Comparison of ENCODE assay signal across 33 mouse cellular contexts in genomic region chr11:103215355-103215754, GRCm38 (mm10). TPM values are rescaled to one million over a fixed set of nuclear protein-coding genes. Genes with fewer than 3 reads are reported as not detected.
DNase-seq lines count a peak whose midpoint lies in the region; ATAC-seq lines count a peak whose summit lies in the region.
"Had no signal": no experiment of that assay in that cellular context is flagged by ENCODE, and none has a peak within 500 bp of the region (broad histone marks: within the 10 kb centered on the region; RNA-seq: fewer than 3 reads in every experiment).

No protein-coding gene starts in this region.

- no peaks in the 10 kb centered on the region for H3K9me3 ChIP-seq in liver, embryonic 11.5 days (ENCODE audit: control insufficient read depth, low read length)
- H3K9me3 ChIP-seq in liver, embryonic 15.5 days (replicated peaks) = no peaks in the 10 kb centered on the region
- H3K9me3 ChIP-seq: embryonic facial prominence, embryonic 13.5 days; kidney, embryonic 15.5 days; limb, embryonic 15.5 days had no signal

- no peak overlapping the region for H3K27ac ChIP-seq in liver, embryonic 11.5 days (ENCODE audit: low read depth, low read length)
- no peak overlapping the region for H3K27ac ChIP-seq in liver, embryonic 15.5 days (replicated peaks)
- H3K27ac ChIP-seq: embryonic facial prominence, embryonic 13.5 days; heart, embryonic 13.5 days; hindbrain, postnatal 0 days; kidney, embryonic 15.5 days; left cerebral cortex, adult 2 months; limb, embryonic 15.5 days; macrophage had no signal

- H3K4me1 ChIP-seq in liver, embryonic 11.5 days (replicated peaks; ENCODE audit: control insufficient read depth, insufficient read depth, low read length) = no peaks in the 10 kb centered on the region; the same call in 1 of the 2 replicates
- peaks cover 19% of the 10 kb centered on the region for H3K4me1 ChIP-seq in liver, embryonic 15.5 days (replicated peaks)

- H3K9ac ChIP-seq in liver, embryonic 11.5 days (ENCODE audit: low read depth, low read length) = no peak overlapping the region
- no peak overlapping the region for H3K9ac ChIP-seq in liver, embryonic 15.5 days
- H3K9ac ChIP-seq: embryonic facial prominence, embryonic 13.5 days; heart, embryonic 13.5 days; kidney, embryonic 15.5 days; limb, embryonic 15.5 days had no signal

- no peak overlapping the region for H3K4me2 ChIP-seq in liver, embryonic 11.5 days
- H3K4me2 ChIP-seq in liver, embryonic 15.5 days = no peak overlapping the region
- H3K4me2 ChIP-seq: embryonic facial prominence, embryonic 13.5 days; heart, embryonic 13.5 days; kidney, embryonic 15.5 days; limb, embryonic 15.5 days; midbrain, embryonic 11.5 days had no signal

- DNase-seq in liver, embryonic 11.5 days (ENCODE audit: low spot score) = no peak
- no peak for DNase-seq in liver
- peak; percentile 25 for DNase-seq in c-Kit-positive CD71-positive TER-119-positive erythroid progenitor cells, embryonic 14.5 days (ENCODE audit: low spot score)
- DNase-seq in urinary bladder, adult 2 months (ENCODE audit: low spot score) = no peak
- DNase-seq in left cerebral cortex, adult 9 months (ENCODE audit: low spot score in 2 of 2) = no peak
- DNase-seq: adrenal gland, postnatal 25 days; cerebellum, adult 2 months; cerebellum, postnatal 25 days; embryo, embryonic 11 days; gastrocnemius, postnatal 10 days; heart, postnatal 14 days; kidney, adult 11 months; kidney, postnatal 36 days; layer of hippocampus, adult 9-11 months; left cerebral cortex, postnatal 4 days; right cerebral cortex, adult 18-20 months; right cerebral cortex, postnatal 4 days; thymus, postnatal 4 days had no signal

- 52% methylated on average over 1 of the region's 1 CpGs for WGBS in liver, embryonic 11.5 days
- 23% methylated on average over 1 of the region's 1 CpGs for WGBS in liver, embryonic 15.5 days (ENCODE audit: insufficient replicate concordance)

- ATAC-seq in liver, embryonic 11.5 days (replicated peaks; ENCODE audit: low FRiP score) = peak; percentile 58; the same call in 1 of the 2 replicates
- ATAC-seq in liver, embryonic 15.5 days (ENCODE audit: insufficient read depth) = peak; percentile 56
- ATAC-seq in cerebellum, adult (ENCODE audit: insufficient number of reproducible peaks, low FRiP score, low TSS enrichment) = no peak
- ATAC-seq: forebrain, embryonic 14.5 days; hindbrain, postnatal 0 days; lung, postnatal 0 days had no signal

- no peaks in the 10 kb centered on the region for H3K36me3 ChIP-seq in liver, embryonic 11.5 days (ENCODE audit: control insufficient read depth, insufficient read depth, low read length)
- H3K36me3 ChIP-seq in liver, embryonic 15.5 days (replicated peaks) = no peaks in the 10 kb centered on the region

- no peak overlapping the region for H3K4me3 ChIP-seq in liver, embryonic 11.5 days (ENCODE audit: low read depth, low read length)
- no peak overlapping the region for H3K4me3 ChIP-seq in liver, embryonic 15.5 days (replicated peaks)
- H3K4me3 ChIP-seq: embryonic facial prominence, embryonic 13.5 days; heart, embryonic 13.5 days; kidney, embryonic 15.5 days; left cerebral cortex, adult 2 months; limb, embryonic 15.5 days had no signal

- H3K27me3 ChIP-seq in liver, embryonic 11.5 days (replicated peaks; ENCODE audit: control insufficient read depth, insufficient read depth, low read length) = peaks cover 2% of the 10 kb centered on the region; the same call in 1 of the 2 replicates
- peaks cover 16% of the 10 kb centered on the region for H3K27me3 ChIP-seq in liver, embryonic 15.5 days
- H3K27me3 ChIP-seq: CH12.LX had no signal

RNA-seq across cellular contexts. Expression of gene Spata32, which starts 2.9 kb away (rescaled TPM):
- not detected in 2 replicates for polyA plus RNA-seq in liver, embryonic 11.5 days (2014; fragmentation: Nextera tagmentation; extraction: Ambion mirVana)
- polyA plus RNA-seq in liver, embryonic 15.5 days (2015; fragmentation: Nextera tagmentation; extraction: Ambion mirVana) = not detected in 2 replicates
- polyA plus RNA-seq in urinary bladder, adult 2 months (2012; rRNA removed) = not detected in 2 replicates
- polyA plus RNA-seq: embryonic facial prominence, embryonic 13.5 days; forebrain, embryonic 14.5 days; heart, embryonic 13.5 days; hindbrain, embryonic 11.5 days; kidney, embryonic 15.5 days; limb, embryonic 15.5 days; lung, postnatal 0 days; macrophage; midbrain, embryonic 11.5 days; stomach, embryonic 14.5 days had no signal

RNA-seq across cellular contexts. Expression of gene 1700023F06Rik, which starts 7.0 kb away (rescaled TPM):
- polyA plus RNA-seq in liver, embryonic 11.5 days (2014; fragmentation: Nextera tagmentation; extraction: Ambion mirVana) = 0.15 TPM in 1 of 2 replicates, not detected in the other
- 0.08 TPM in 1 of 2 replicates, not detected in the other for polyA plus RNA-seq in liver, embryonic 15.5 days (2015; fragmentation: Nextera tagmentation; extraction: Ambion mirVana)
- 1.3 and 3.3 TPM in 2 replicates for polyA plus RNA-seq in urinary bladder, adult 2 months (2012; rRNA removed)
- polyA plus RNA-seq: heart, embryonic 13.5 days; macrophage had no signal

RNA-seq across cellular contexts. Expression of gene Fmnl1, which starts 44.4 kb away (rescaled TPM):
- polyA plus RNA-seq in liver, embryonic 11.5 days (2014; fragmentation: Nextera tagmentation; extraction: Ambion mirVana) = 6.3 and 6.9 TPM in 2 replicates
- 5.7 and 6.2 TPM in 2 replicates for polyA plus RNA-seq in liver, embryonic 15.5 days (2015; fragmentation: Nextera tagmentation; extraction: Ambion mirVana)
- polyA plus RNA-seq in urinary bladder, adult 2 months (2012; rRNA removed) = 6.4 and 6.6 TPM in 2 replicates

RNA-seq across cellular contexts. Expression of gene Map3k14, which starts 51.9 kb away (rescaled TPM):
- 1.1 and 1.6 TPM in 2 replicates for polyA plus RNA-seq in liver, embryonic 11.5 days (2014; fragmentation: Nextera tagmentation; extraction: Ambion mirVana)
- polyA plus RNA-seq in liver, embryonic 15.5 days (2015; fragmentation: Nextera tagmentation; extraction: Ambion mirVana) = 0.47 and 0.77 TPM in 2 replicates
- 6.6 and 8.9 TPM in 2 replicates for polyA plus RNA-seq in urinary bladder, adult 2 months (2012; rRNA removed)
